Mouse (Mus musculus) limb, embryonic 14.5 days (tissue): Measurements from ENCODE around the gene Wdr18. TPM values are rescaled to one million over a fixed set of nuclear protein-coding genes. Genes with fewer than 3 reads are reported as not detected.

ENCODE experiments used
- ATAC-seq: fragments of 200-750 bp; cut with Nextera tagmentation; 2 replicates; pipeline ENCODE4 v1.8.0; 2017; ENCODE audit warnings: low read depth, moderate number of reproducible peaks, moderate TSS enrichment; ENCODE audit not compliant: low FRiP score
- DNase-seq: peaks from one replicate; pipeline ENCODE4 v3.0.0-alpha.2; 2015; ENCODE audit warnings: low spot score
- H3K27ac ChIP-seq: fragments of 300-500 bp; sonication (generic); replicated peaks from 2 replicates; pipeline ENCODE4 v1.5.1; 2014; ENCODE audit warnings: low read depth, mild to moderate bottlenecking, low read length, moderate library complexity, mixed read lengths
- H3K27me3 ChIP-seq: fragments of 300-500 bp; sonication (generic); 2 replicates; pipeline ENCODE4 v1.6.1; 2014; ENCODE audit warnings: low read length, mixed read lengths; ENCODE audit not compliant: control insufficient read depth, insufficient read depth
- H3K36me3 ChIP-seq: fragments of 300-500 bp; sonication (generic); 2 replicates; pipeline ENCODE4 v1.6.1; 2014; ENCODE audit warnings: mild to moderate bottlenecking, low read length, moderate library complexity, mixed read lengths; ENCODE audit not compliant: control insufficient read depth, insufficient read depth
- H3K4me1 ChIP-seq: fragments of 300-500 bp; sonication (generic); 2 replicates; pipeline ENCODE4 v1.6.1; 2014; ENCODE audit warnings: antibody characterized with exemption, low read length, mixed read lengths; ENCODE audit not compliant: control insufficient read depth, insufficient read depth
- H3K4me2 ChIP-seq: fragments of 300-500 bp; sonication (generic); replicated peaks from 2 replicates; pipeline ENCODE4 v1.6.1; 2014; ENCODE audit warnings: low read depth, mild to moderate bottlenecking, low read length, moderate library complexity; ENCODE audit not compliant: severe bottlenecking
- H3K4me3 ChIP-seq: fragments of 300-500 bp; sonication (generic); replicated peaks from 2 replicates; pipeline ENCODE4 v1.5.1; 2014; ENCODE audit warnings: low read length
- H3K9ac ChIP-seq: fragments of 300-500 bp; sonication (generic); 2 replicates; pipeline ENCODE4 v1.6.1; 2014; ENCODE audit warnings: mild to moderate bottlenecking, low read depth, low read length, moderate library complexity; ENCODE audit not compliant: severe bottlenecking
- H3K9me3 ChIP-seq: fragments of 300-500 bp; sonication (generic); 2 replicates; pipeline ENCODE4 v1.6.1; 2016; ENCODE audit warnings: low read length; ENCODE audit not compliant: control insufficient read depth
- POLR2A ChIP-seq: fragments of 200-500 bp; IDR thresholded peaks from 2 replicates; pipeline ENCODE4 v1.8.0; 2012; ENCODE audit warnings: inconsistent platforms, mild to moderate bottlenecking, moderate library complexity, borderline replicate concordance; ENCODE audit not compliant: insufficient read depth, insufficient read length; ENCODE audit errors: extremely low read depth
- WGBS: fragments of 180-500 bp; shearing (Covaris S2); extraction: QIAGEN DNeasy Blood & Tissue Kit; methylation state at CpG from one replicate; pipeline ENCODE4 v1.1.7; 2014; 5-methylcytosine and 5-hydroxymethylcytosine counted together
- polyA plus RNA-seq, 2 experiments: library from polyadenylated mRNA; depleted of rRNA in 1 of 2; stranded (reverse) in 1 of 2; unstranded in 1 of 2; fragments of >200 nt; fragmentation: Nextera tagmentation in 1 of 2; extraction: Ambion mirVana in 1 of 2; gene quantifications; 2 replicates each; pipeline versions ENCODE4 v1.2.1 to v1.2.3; 2012 to 2014

Gene Wdr18
- polyA plus RNA-seq, 2 experiments: 58.7 to 106 TPM

DNA sequence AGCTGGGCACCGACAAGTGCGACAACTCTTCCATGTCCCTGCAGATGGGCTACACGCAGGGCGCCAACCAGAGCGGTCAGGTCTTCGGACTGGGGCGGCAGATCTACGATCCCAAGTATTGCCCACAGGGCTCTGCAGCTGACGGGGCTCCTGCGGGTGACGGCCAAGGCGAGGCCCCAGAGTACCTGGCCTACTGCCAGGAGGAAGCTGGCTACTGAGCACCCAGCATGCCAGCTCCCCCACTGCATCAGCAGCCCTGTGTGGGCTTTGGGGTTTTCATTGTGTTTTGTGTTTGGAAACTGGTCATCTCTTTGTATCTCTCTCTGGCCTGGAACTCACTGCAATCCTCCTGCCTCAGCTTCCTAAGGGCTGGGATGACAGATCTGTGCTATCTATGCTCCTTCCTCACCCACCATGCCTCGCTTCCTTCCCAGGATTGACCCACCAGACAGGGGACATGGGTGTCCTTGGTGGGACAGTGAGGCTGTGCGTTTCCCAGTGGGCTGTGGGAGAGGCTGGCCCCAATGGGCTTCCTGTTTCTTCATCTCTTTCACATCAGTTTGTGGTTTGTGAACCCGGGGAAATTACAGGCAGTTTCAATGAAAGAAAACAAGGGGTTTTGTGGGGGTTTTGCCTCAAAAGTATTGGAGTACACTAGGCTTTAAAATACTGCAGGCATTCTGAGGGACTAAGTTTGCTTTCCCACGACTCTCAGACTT is 34.6 kb downstream of the Wdr18 start:
- no peak overlapping the region for H3K9ac ChIP-seq
- peaks cover 12% of the 10 kb centered on the region for H3K4me1 ChIP-seq
- no peaks in the 10 kb centered on the region for H3K9me3 ChIP-seq
- TF ChIP-seq POLR2A: no peak
- H3K4me3 ChIP-seq: no peak overlapping the region
- H3K27ac ChIP-seq: no peak overlapping the region
- DNase-seq (no peak), ATAC-seq (no peak)
- no peaks in the 10 kb centered on the region for H3K27me3 ChIP-seq
- H3K36me3 ChIP-seq: peaks cover 44% of the 10 kb centered on the region
- WGBS: 91% methylated on average over 16 of the region's 16 CpGs
- H3K4me2 ChIP-seq: no peak overlapping the region

DNA sequence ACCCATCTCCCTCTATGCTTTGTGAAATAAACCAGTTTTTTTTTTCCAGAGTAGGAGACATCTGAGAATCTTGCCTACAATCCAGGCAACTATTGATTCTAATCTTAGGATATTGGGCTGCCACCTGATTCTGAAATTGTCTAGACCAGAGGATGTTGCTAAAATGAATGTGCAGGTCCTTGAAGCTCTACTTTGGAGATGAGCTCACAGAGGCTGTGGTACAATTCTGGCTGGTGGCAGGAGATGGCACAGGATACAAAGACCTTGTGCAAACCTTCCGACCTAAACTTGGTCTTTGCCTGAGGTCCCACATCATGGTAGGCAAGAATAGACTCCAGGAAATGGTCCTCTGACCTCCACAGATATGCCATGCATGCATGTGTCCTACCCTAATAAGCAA is 35.7 kb downstream of the Wdr18 start:
- TF ChIP-seq POLR2A: no peak
- ATAC-seq: no peak
- DNase-seq: no peak
- Histone ChIP-seq H3K4me1 (peaks cover 6% of the 10 kb centered on the region), H3K36me3 (peaks cover 44% of the 10 kb centered on the region), H3K4me2 (no peak overlapping the region), H3K9ac (no peak overlapping the region), H3K27me3 (no peaks in the 10 kb centered on the region), H3K27ac (no peak overlapping the region), H3K4me3 (no peak overlapping the region), H3K9me3 (no peaks in the 10 kb centered on the region)
- WGBS: 94% methylated on average over 1 of the region's 1 CpGs

DNA sequence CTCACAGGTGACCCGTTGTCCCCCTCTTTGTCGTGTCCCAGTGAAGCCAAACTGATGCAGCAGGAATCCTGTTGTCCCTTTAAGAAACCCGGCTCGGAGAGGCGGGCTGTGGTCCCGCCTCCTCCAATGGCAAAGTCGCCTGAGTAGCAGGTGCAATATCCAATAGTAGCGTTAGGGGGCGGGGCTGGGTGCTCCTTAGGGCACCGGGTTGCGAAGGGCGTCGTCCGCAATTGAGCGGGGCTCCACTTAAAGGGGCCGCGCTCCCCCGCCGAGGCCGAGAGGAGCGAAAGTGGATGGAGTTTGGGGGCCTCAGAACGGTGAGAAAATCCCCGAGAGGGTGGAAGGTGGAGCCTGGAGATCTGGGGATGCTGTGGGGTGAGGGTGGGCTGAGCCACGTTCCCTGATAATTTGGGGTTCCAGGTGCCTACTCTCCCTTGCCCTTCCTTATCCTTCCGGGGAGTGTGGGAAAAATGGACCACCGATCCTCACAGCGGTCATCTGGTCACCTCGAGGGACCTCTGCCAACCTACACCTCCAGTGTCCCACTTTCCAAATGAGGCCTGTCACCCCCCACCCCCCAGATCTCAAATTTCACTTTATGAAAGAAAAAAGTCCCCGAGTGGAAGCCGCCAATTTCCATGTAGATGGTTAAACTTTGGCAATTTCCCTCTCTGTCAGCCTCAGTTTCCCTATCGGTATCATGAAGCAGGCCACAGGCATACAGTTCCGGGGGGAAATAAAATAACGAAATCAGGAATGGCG is 36.5 kb downstream of the Wdr18 start, which contains the start of gene Abca7:
Abca7 (plus strand) TSS at position 223 of the 762 bp plus-strand sequence.
- H3K9ac ChIP-seq: peak within 1 kb of the TSS; percentile 38; the same call in 1 of the 2 replicates
- ATAC-seq (peak; percentile 90), DNase-seq (peak; percentile 98)
- H3K4me1 ChIP-seq: peaks cover 6% of the 10 kb centered on the region
- no peak within 1 kb of the TSS for H3K27ac ChIP-seq
- H3K36me3 ChIP-seq: peaks cover 35% of the 10 kb centered on the region
- under 1% methylated on average over 33 of the region's 34 CpGs for WGBS
- H3K4me2 ChIP-seq: peak within 1 kb of the TSS; percentile 94
- no peak; the same call in 1 of the 2 replicates for TF ChIP-seq POLR2A
- no peaks in the 10 kb centered on the region for H3K27me3 ChIP-seq
- peak within 1 kb of the TSS; percentile 49 for H3K4me3 ChIP-seq
- no peaks in the 10 kb centered on the region for H3K9me3 ChIP-seq

DNA sequence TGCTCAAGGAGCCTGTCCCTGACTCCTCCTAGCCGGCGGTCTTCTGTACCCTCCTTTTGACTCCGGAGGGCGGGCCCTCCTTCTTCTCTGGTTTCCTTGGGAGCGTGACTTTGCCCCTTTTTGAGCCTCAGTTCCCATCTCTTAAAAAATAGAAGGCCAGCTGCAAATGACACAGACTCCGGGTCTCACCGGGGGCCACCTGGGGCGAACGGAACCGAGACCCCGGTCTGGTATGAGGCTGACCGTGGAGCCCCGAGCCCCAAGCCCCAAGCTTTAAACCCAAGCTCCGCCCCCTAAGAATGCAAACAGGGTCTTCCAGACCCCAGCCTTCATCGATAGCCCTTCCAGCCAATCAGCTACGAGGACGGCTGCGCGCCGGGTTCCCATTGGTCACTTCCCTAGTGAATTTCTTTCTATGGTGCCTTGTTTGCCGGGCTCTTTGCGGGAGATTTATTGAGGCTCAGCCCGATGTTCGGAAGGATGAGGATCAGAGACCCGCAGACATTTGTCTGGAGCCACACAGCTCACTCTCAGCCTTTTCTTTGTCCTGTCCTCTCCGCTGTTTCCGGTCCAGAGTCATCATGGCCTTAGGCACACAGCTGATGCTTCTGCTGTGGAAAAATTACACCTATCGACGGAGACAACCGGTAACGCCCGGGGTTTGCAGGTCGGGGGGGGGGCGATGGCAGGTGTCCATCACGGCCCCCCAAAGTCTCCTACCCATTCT is 37.2 kb downstream of the Wdr18 start:
- Histone ChIP-seq H3K27me3 (no peaks in the 10 kb centered on the region), H3K9me3 (no peaks in the 10 kb centered on the region), H3K27ac (no peak overlapping the region), H3K4me2 (peak overlapping the region; percentile 94), H3K4me1 (peaks cover 6% of the 10 kb centered on the region), H3K9ac (peak overlapping the region; percentile 38; the same call in 1 of the 2 replicates), H3K36me3 (peaks cover 28% of the 10 kb centered on the region), H3K4me3 (peak overlapping the region; percentile 49)
- 2% methylated on average over 35 of the region's 35 CpGs for WGBS
- ATAC-seq (peak; percentile 78), DNase-seq (peak; percentile 81)
- no peak for TF ChIP-seq POLR2A

DNA sequence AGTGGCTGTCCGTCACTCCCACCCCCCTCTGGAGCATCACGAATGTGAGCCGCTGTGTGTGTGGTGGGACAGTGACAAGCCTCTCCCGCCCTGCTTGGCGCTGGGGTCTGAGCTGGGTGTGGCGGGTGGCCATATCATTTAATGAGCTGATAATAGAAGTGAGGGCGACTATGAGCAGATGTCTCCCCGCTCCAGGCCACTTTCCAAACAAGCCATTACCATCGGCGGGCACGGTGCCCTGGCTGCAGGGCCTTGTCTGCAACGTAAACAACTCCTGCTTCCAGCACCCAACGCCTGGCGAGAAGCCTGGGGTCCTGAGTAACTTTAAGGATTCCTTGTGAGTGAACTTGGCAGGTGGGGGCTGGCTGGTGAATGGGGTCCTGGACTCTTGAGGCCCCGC is 37.9 kb downstream of the Wdr18 start:
- Histone ChIP-seq H3K4me2 (peak overlapping the region; percentile 94), H3K27me3 (peaks cover 4% of the 10 kb centered on the region; the same call in 1 of the 2 replicates), H3K36me3 (peaks cover 22% of the 10 kb centered on the region), H3K9ac (no peak overlapping the region), H3K9me3 (no peaks in the 10 kb centered on the region), H3K4me1 (peaks cover 7% of the 10 kb centered on the region), H3K4me3 (peak overlapping the region; percentile 49; the same call in 1 of the 2 replicates), H3K27ac (no peak overlapping the region)
- DNase-seq (no peak), ATAC-seq (no peak)
- WGBS: 7% methylated on average over 15 of the region's 15 CpGs
- no peak for TF ChIP-seq POLR2A
